Mouse (Mus musculus) heart, postnatal 14 days (tissue): Measurements from ENCODE around the gene Gm13030. TPM values are rescaled to one million over a fixed set of nuclear protein-coding genes. Genes with fewer than 3 reads are reported as not detected.
"Not testable (repeated sequence)": the region's sequence is repeated elsewhere in the genome, so short reads cannot be mapped to it uniquely, and the experiment has no call there.

Experiments used
- DNase-seq, 2 experiments: peaks; one replicate each; pipeline ENCODE4 v3.0.0; 2021 to 2022
- intact Hi-C: fragments of 180-260 bp; cut with DNase I; formaldehyde crosslinking; loops from one replicate; pipeline ENCODE4 v1.15.1; 2025
- long read RNA-seq, 2 experiments: library from polyadenylated mRNA; stranded (forward); transcript quantifications; one replicate each; pipeline ENCODE4 v2.0.0; 2021
- total RNA-seq, 2 experiments: library from RNA; stranded (reverse); gene quantifications; 2 replicates each; pipeline ENCODE4 v1.2.3; 2021

Gene Gm13030
- total RNA-seq: not detected
- long read RNA-seq, experiment 1: 0 reads
- long read RNA-seq, experiment 2: 0 reads

DNA sequence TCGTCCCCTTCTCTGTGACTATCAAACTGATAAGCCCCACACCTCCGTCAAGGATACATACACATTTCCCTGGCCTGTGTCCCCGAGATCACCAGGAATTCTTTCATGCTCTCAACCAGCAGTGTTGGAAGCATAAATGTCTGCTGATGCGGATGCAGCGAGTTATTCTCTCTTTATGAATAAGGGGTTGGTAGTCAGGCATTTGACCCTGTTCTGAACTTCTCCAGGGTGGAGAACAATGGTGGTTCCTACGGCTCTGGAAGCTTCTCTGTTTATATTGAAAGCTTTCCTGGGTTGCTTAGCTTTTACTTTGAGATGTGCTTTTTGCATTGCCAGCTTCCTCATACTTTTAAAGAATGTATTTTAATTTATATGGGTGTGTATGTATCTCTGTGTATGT is at the start of gene Gm13030:
TSS of gene Gm13030 (minus strand) at position 101 of the 400 bp plus-strand sequence.
- intact Hi-C loops: no loop called here
- DNase-seq: no peak

DNA sequence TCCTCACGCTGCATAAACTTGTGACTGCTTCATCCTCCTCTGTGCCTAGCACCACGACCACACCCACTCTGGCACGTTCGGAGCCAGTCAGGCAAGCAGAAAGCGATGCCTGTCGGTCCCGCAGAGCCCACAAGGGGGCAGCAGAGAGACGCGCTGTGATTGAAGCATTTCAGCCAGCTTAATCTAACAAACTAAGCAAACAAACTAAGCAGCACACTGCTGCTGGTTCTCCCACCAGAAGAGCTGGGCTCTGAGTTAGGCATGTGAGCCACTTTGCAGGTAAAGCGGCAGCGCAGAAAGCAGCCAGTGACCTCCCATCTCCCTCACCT is 48.3 kb upstream of the Gm13030 start:
- peak; percentile 96 to 99 for DNase-seq
- intact Hi-C loops: loop anchor here (2.0 kb wide), 3 partner anchors 49 to 157 kb away; no protein-coding TSS in a partner anchor

DNA sequence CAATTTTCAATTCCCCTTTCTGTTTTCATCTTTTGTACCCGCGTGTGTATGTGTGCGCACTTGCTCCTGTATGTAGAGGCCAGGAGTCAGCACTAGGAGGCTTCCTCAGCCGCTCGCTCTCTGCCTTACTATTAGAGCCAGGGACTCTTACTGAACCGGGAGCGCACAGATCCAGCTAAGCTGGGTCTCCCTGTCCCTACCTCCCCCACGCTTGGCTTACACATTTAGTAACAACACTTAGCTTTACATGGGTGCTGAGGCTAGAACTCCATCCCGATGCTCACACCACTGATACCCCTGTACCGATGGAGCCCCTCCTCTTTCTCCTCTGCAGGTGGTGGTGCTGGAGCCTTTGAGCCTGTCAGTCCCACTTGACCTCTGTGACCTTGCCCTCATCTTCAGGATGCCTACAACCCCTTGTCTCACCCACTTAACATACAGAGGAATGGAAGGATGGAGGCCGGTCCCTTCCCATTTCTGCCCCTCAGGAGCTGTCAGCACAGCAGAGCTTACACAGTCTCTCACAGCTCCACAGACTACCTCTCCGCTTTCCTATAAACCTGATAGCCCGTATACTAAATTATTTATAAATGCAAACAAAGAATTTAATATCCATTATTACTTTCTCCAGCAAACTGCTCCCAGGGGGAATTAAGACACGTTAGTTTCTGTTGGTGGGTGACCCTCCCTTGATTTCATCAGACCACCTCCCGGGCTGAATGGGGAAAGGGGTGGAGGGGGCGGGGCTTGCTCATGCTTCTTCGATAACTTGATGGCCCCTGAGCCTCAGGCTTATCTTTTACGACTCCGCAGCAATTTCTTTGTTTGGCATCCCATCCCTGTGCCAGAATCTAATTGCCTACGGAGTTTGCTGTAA is 47.7 kb upstream of the Gm13030 start:
- no peak for DNase-seq
- intact Hi-C loops: loop anchor here (2.0 kb wide), 3 partner anchors 49 to 157 kb away; no protein-coding TSS in a partner anchor

DNA sequence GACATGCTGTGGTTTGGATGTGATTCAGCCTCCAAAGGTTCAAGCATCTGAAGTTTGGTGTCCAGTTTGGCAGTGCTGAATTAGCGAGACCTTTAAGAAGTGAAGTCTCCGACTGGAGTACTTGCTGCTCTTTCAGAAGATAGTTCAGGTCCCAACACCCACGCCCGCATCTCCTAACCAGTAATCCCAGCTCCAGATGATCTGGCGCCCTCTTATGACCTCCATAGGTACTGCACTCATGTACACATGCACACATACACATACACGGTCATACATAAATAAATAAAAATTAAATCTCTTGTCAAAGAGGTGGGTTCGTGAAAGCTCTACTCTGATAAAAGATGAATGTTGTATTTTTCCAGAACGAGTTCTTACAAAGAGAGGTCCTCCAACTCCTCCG is 43.5 kb upstream of the Gm13030 start:
- intact Hi-C loops: no loop called here
- DNase-seq: no peak

DNA sequence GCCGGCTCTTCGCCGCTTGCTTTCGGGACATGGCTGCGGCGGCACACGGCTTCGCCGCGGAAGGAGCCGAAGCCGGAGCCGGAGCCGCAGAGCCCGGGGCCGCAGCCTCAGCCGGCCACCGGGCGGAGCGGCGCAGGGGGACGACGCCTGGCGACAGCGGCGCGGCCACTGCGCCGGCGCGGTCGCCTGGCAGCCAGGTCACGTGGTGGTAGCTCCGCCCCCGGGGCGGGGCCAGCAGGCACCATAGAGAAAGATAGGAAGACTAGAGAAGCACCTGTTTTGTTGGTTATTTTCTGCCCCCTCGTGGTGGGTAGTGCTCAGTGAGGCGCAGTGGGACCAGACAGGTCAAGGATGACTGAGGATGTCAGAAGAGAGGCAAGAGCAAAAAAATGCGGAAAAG is 40.0 kb upstream of the Gm13030 start, which contains the start of gene Otud3:
TSS of gene Otud3 (minus strand) at position 149 of the 400 bp plus-strand sequence.
- intact Hi-C loops: no loop called here
- peak; percentile 96 to 97 for DNase-seq

DNA sequence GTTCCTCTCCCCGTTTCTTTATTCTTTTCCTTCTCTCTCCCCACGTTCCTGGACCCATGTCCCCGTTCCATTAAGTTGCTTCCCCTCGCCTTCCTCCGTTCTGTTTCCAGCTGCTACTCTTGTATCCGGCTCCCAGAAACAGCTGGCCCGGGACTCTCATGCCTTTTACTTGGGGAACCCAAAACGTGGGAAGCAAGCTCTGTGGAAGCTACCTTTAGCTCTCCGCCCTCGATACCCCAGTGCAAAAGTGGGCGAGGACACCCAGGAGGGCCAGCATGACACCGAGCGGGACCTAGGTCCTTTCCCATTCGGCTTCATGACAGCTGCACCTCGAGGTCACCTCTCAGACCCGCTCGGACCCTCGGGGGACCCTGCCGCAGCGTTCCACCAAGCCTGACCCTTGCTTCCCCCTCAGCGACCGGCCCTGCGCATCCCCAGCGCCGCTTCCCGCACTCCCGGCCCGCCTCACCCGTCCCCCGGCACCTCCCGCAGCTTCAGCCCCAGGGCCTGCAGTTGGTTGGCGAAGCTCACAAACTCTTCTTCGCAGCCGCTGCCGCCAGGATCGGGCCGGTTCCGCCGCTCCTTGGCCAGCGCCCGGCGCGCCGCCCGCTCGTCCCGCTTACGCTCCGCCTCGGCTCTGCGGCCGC is 39.5 kb upstream of the Gm13030 start:
- intact Hi-C loops: no loop called here
- DNase-seq: no peak

DNA sequence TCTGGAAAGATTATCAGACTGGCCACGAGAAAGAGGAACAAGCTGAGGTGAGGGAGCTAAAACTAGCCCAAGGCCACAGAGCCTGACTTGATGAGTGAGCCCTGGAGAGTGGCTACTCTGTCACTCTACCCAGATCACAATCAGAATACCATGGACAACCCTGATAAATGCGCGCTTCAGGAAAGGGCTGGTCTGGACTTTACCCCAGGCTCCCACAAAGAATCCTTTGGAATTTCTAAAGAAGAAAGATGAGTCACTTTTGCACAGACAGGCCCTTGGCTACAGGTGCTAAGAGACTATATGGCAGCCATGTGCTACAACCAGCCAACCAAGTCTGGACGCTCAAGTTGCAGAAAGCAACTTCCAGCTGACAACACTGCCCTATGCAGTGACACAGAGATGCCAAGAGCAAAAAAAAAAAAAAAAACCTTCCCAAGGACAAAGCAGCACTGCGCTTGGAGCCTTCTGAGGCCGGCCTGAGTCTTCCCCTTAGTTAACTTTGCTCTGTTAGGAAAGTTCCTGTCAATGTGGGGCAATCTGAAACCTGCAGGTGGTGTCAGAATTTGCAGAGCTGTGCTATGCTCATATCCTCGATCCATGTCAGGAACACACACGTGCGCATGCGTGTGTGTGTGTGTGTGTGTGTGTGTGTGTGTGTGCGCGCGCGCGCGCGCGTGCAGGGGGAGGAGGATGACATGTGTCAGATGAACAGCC is 32.0 kb upstream of the Gm13030 start:
- intact Hi-C loops: no loop called here
- DNase-seq: no peak

DNA sequence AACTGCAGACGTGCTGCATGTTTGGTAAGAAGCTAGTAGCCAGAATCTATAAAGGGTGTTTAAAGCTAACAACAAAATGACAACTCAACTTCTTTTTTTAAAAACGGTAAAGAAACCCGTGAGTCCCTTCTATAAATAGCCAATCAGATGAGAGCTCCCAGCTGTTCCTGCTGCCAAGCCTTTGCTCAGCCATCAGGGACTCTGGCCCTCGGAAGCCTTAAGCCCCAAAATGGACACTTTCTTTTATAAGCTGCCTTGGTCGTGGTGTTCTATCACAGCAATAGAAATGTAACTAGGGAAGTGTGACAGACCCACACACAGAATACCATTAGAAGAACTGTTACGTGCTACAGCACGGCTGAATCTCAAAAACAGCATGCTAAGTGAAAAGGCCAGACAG is 25.6 kb upstream of the Gm13030 start:
- DNase-seq: no peak
- intact Hi-C loops: no loop called here

DNA sequence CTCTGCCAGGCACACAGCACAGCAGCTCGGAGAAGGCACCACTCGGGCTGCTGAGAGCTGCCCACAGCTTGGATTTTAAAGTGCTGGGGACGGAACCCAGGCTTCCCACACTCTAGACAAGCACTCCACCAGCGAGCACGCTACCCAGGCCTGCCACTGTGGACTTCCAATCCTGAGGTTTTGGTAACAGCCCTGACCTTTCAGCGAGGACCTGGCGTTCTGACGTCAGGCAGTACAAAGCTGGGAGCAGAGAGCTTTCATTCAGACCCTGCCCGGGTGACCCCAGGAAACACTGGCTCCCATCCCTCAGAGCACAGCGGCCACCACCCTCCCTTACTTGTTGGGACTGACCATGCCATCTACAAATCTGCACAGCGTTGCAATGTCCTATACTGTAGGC is 20.0 kb upstream of the Gm13030 start:
- intact Hi-C loops, DNase-seq: not testable (repeated sequence)

DNA sequence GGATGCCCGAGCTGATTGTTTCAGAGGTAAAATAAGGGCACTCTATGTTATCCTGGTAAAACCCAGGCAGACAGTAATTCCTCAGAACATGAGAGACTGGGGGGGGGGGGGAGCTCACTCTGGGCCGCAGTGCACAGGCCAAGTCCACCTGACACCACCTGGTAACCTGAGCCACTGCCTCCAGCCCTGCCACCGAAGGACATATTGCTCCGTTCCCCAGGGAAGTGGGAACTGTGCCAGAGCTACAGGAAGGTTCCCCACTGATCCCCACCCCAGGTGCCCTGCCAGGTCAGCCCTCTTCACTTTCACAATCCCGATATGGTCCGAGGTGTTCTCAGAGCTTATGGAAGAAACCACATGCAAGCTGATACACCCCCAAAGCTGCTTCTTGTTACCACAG is 18.9 kb upstream of the Gm13030 start:
- intact Hi-C loops: no loop called here
- no peak for DNase-seq

DNA sequence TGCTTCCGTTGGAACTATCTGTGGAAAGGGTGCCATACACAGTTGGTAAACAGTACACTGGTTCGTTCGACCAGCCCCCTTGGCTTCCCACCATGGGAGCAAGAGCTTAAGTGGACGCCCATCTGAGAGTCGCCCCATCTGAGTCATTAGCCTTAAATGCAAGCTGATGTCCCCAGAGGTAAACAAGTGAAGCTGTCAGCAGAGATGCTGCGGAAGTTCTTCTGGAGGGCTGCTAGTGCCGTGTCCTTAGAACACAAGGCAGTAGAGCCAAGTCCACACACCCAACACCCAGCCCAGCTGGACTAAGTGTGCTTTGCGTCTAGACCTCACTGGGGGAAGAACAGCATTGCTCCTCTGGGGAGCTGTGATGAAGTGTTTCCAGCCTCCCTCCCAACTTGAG is 15.9 kb upstream of the Gm13030 start:
- intact Hi-C loops: no loop called here
- DNase-seq: peak; percentile 21 to 25

DNA sequence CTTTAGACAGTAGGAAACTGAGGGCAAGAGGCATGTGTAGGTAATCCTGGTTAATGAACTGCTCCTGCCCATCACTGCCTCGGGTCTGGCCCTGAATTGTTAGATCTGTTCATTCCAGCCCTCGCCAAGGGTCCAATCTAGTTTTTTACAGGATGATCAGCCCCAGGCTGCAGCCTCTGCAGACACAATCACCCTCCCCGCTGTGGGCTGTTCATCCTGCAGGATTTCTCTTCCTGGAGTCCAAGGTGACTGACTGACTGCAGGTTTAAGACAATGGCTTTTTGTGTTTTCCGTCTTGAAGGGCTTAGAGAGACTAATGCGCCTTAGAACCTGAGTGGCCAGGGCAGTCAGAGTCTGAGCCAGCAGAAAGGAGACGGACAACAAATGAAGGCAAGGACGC is 15.4 kb upstream of the Gm13030 start:
- intact Hi-C loops: no loop called here
- no peak for DNase-seq

DNA sequence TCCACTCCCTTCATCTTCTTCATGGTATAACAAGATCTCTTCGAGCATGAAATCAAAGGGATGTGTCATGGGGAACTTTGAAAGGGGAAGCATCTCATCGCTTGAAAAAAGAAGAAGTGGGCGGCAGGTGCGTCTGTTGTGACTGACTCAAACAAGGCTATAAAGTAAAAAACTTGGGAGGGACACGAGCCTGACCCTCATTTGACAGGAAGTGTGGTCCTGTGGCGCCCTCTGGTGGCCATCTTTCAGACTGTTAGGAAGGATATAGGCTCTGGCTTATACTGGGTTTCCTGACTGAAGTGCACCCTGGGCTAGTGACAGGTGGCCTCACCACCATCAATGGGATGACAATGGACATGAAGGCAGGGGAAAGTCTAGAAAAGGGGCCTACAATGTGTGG is 10.5 kb upstream of the Gm13030 start:
- peak; percentile 86 to 91 for DNase-seq
- intact Hi-C loops: loop anchor here (1.0 kb wide), 1 partner anchor 18 kb away; no protein-coding TSS in a partner anchor

DNA sequence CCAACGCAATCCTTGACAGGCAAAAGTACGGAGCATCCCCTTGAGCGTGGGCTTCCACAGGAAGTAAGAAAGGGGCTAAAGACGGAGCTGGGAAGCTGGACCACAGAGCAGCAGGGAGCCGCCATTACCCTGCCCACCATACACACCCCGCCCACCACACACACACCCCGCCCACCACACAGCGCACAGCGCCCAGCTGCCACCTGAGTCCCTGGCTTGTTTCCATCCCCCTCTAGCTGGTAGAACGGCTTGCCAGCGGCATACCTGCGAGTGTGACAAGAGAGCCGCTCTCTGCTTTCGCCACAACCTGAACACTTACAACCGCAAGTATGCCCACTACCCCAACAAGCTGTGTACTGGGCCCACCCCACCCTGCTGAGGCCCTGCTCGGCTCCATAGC is 8.4 kb upstream of the Gm13030 start:
- DNase-seq: no peak
- intact Hi-C loops: no loop called here

DNA sequence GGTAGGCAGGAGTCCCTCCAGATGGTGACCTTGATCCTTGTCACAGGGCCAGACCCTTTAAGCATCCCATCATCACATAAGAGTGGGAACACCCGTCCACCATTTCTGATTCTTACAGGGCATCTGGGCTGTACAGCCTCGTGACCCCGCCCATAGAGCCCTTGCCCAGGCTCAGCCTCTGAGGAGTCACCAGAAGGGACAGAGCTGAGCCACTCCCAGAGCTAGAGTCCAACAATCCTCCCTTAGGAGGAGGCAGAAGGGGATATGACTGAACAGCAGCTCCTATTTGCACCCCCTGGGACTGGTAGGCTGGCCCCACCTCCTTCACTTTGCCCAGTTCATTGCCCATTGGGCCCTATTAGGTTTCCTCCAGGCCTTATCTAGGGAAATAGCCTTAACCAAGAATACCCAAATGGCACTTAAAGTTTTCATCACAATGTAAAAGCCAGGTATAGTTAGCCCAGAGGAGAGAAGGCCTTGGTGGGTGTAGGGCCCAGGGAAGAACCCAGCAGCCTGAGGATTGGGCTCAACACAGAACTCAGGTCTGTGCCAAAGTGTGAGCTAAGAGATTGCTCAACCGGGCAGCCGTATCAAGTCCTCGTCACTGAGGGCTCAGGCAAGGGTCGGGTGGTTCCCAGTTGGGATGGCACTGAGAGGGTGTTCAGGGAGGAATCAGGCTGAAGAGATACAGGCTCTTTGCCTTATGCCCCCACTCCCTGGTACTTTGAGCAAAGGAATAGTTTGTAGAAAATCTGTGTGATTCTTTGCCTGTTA is 7.2 kb upstream of the Gm13030 start:
- intact Hi-C loops: no loop called here
- peak in 1 of 2 experiments; percentile 35 for DNase-seq

DNA sequence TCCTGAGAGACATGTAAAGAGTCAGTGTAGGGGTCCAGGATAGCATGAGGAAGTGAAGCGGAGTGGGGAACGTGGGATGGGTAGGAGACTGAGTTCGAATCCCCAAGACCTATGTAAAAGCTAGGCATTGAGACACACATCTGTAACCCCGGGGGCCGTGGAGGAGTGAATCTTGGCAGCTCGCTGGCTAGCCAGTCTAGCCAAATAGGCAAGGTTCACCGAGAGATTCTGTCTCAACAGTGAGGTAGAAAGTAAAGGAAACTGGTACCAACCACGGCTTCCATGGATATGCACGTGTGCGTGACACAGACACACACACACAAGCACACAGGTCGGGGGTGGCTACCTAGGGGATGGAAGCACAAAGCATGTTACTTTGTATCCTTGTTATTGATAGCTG is 6.0 kb upstream of the Gm13030 start:
- DNase-seq: no peak
- intact Hi-C loops: no loop called here

DNA sequence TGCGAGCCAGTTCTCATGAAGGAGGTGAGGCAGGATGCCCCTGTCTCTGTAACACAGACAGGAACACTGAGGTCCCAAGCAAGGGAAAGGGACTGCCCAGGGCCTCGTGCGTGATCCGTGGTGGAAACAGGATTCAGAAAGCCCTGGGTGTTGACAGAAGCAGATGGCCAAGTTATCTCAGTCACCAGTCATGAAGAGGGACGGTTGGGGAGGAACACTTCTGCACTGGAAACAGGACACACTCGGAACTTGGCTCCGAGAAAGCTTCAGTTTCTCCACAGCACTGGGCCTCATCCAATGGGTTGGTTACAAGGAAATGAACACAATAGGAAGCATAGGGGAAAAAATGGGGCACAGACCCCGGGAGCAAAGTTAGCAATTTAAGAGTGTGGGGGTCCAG is 5.0 kb upstream of the Gm13030 start:
- peak; percentile 42 to 44 for DNase-seq
- intact Hi-C loops: no loop called here

DNA sequence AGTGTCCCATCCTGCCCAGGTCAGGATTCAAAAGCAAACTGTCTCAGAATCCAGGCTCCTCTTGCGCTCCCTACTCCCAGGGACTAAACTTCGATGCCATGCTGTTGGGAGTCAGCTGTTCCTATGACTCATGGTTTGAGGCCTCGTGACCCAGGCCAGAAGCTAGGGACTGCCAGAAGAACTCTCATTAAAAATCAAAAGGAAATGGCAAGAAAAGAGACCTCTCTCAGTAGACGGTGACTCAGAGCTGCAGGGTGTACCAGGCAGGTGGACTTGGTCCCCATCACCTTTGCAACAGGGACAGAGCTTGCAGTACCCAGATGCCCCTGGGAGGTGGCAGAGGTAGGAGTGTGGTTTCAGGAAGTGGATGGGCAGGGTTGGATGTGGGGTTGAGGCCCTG is 4.0 kb upstream of the Gm13030 start, which contains the start of gene Pla2g2e:
TSS of gene Pla2g2e (plus strand) at position 212 of the 400 bp plus-strand sequence.
- no peak for DNase-seq
- intact Hi-C loops: no loop called here

DNA sequence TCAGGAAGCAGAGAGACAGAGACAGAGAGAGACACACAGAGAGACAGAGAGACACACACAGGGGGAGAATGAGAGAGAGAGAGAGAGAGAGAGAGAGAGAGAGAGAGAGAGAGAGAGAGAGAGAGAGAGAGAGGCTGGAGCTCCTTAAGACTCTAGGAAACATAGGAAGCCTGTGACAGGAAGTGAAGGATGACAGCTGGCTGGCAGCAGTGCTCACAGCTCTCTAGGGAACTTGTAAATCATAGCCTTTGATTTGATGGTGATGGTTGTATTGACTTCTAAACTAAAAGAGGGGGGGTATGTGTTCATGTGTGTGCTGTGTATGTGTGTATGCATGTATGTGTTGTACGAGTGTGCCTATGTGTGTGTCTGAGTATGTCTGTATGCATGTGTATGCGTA is 2.2 kb upstream of the Gm13030 start:
- intact Hi-C loops: no loop called here

DNA sequence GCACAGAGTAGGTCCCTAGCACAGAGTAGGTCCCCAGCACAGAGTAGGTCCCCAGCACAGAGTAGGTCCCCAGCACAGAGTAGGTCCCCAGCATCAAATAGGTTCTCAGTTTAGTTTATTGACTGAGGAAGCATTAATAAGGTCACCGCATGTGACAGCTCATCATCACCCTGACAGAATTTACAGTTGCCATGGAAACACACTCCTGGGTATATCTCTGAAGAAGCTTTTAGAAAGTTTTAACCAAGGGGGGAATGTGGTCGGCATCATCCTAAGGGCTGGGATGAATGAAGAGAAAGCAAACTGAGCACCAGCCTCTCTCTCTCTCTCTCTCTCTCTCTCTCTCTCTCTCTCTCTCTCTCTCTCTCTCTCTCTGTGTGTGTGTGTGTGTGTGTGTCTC is 1.5 kb upstream of the Gm13030 start:
- DNase-seq, intact Hi-C loops: not testable (repeated sequence)

More for the DNA sequence above, 2.2 kb upstream of the Gm13030 start:
- no peak for DNase-seq
